Mouse (Mus musculus): ENCODE results near the gene L3mbtl3. TPM values are rescaled to one million over a fixed set of nuclear protein-coding genes. Genes with fewer than 3 reads are reported as not detected.

L3mbtl3 gene
- polyA plus RNA-seq, 1 experiment: 4.0 TPM

- Histone ChIP-seq H3K4me2 (ENCODE audit: low read depth) (no peak overlapping the region), H3ac (ENCODE audit: control insufficient read depth, insufficient read length) (no peak overlapping the region), H3K36me3 (ENCODE audit: control insufficient read depth, insufficient read depth) (no peaks in the 10 kb centered on the region), H3K4me3 (no peak overlapping the region), H3K27me3 (ENCODE audit: control insufficient read depth, insufficient read depth, insufficient read length) (no peaks in the 10 kb centered on the region), H3K79me2 (ENCODE audit: control insufficient read depth, insufficient read depth) (no peaks in the 10 kb centered on the region)
- no peak for TF ChIP-seq SRF (IDR thresholded peaks at IDR 0.05; ENCODE audit: control insufficient read depth, insufficient read length, low read depth)
Observed at GRCm38 (mm10) chr10:26322344-26323051, 53.3 kb downstream of the L3mbtl3 start.

- no peaks in the 10 kb centered on the region for H3K36me3 ChIP-seq (ENCODE audit: control insufficient read depth, insufficient read depth)
- H3ac ChIP-seq (ENCODE audit: control insufficient read depth, insufficient read length): no peak overlapping the region
- no peak overlapping the region for H3K4me3 ChIP-seq
- H3K79me2 ChIP-seq (ENCODE audit: control insufficient read depth, insufficient read depth): no peaks in the 10 kb centered on the region
- no peak for TF ChIP-seq POLR2A (IDR thresholded peaks at IDR 0.05; ENCODE audit: insufficient read length, low read depth)
- no peak for TF ChIP-seq CEBPB (IDR thresholded peaks at IDR 0.05; ENCODE audit: insufficient read depth, poor library complexity, severe bottlenecking)
- TF ChIP-seq MAX (IDR thresholded peaks at IDR 0.05; ENCODE audit: low read depth): no peak
- no peak for TF ChIP-seq MYOD1 (IDR thresholded peaks at IDR 0.05; ENCODE audit: control insufficient read depth in 1 of 3, insufficient read length in 2 of 3, low read depth in 2 of 3)
- TF ChIP-seq REST (IDR thresholded peaks at IDR 0.05; ENCODE audit: insufficient read depth, insufficient read length): no peak
- no peak for TF ChIP-seq E2F4 (IDR thresholded peaks at IDR 0.05; ENCODE audit: insufficient read depth)
- TF ChIP-seq POLR2AphosphoS2 (IDR thresholded peaks at IDR 0.05; ENCODE audit: insufficient read length, low read depth): no peak
- no peak for TF ChIP-seq USF1 (IDR thresholded peaks at IDR 0.05; ENCODE audit: low read depth)
- TF ChIP-seq TCF3 (IDR thresholded peaks at IDR 0.05; ENCODE audit: insufficient read length, low read depth): no peak
- TF ChIP-seq MYOG (IDR thresholded peaks at IDR 0.05; ENCODE audit: control insufficient read depth in 1 of 3, insufficient read depth in 1 of 3, insufficient read length in 2 of 3, low read depth in 2 of 3): no peak
- no peak for TF ChIP-seq SRF (IDR thresholded peaks at IDR 0.05; ENCODE audit: control insufficient read depth, insufficient read length, low read depth)
- no peak for TF ChIP-seq TCF12 (IDR thresholded peaks at IDR 0.05; ENCODE audit: insufficient read depth, poor library complexity, severe bottlenecking)
- H3K4me2 ChIP-seq (ENCODE audit: low read depth): no peak overlapping the region
- H3K27me3 ChIP-seq (ENCODE audit: control insufficient read depth, insufficient read depth, insufficient read length): no peaks in the 10 kb centered on the region
Observed at GRCm38 (mm10) chr10:26320679-26321078, 55.1 kb downstream of the L3mbtl3 start.

GRCm38 (mm10) chr10:26314327-26314726 is 61.4 kb downstream of the L3mbtl3 start:
- no peaks in the 10 kb centered on the region for H3K36me3 ChIP-seq (ENCODE audit: control insufficient read depth, insufficient read depth)
- no peaks in the 10 kb centered on the region for H3K27me3 ChIP-seq (ENCODE audit: control insufficient read depth, insufficient read depth, insufficient read length)
- H3K4me3 ChIP-seq: no peak overlapping the region
- H3K4me2 ChIP-seq (ENCODE audit: low read depth): no peak overlapping the region
- TF ChIP-seq MYOD1 (IDR thresholded peaks at IDR 0.05; ENCODE audit: control insufficient read depth in 1 of 3, insufficient read length in 2 of 3, low read depth in 2 of 3): no peak
- no peak for TF ChIP-seq TCF3 (IDR thresholded peaks at IDR 0.05; ENCODE audit: insufficient read length, low read depth)
- no peak for TF ChIP-seq MYOG (IDR thresholded peaks at IDR 0.05; ENCODE audit: control insufficient read depth in 1 of 3, insufficient read depth in 1 of 3, insufficient read length in 2 of 3, low read depth in 2 of 3)
- no peak for TF ChIP-seq MAX (IDR thresholded peaks at IDR 0.05; ENCODE audit: low read depth)
- TF ChIP-seq CEBPB (IDR thresholded peaks at IDR 0.05; ENCODE audit: insufficient read depth, poor library complexity, severe bottlenecking): no peak
- no peak for TF ChIP-seq POLR2AphosphoS2 (IDR thresholded peaks at IDR 0.05; ENCODE audit: insufficient read length, low read depth)
- no peak for TF ChIP-seq POLR2A (IDR thresholded peaks at IDR 0.05; ENCODE audit: insufficient read length, low read depth)
- no peak overlapping the region for H3ac ChIP-seq (ENCODE audit: control insufficient read depth, insufficient read length)
- H3K79me2 ChIP-seq (ENCODE audit: control insufficient read depth, insufficient read depth): no peaks in the 10 kb centered on the region

- no peaks in the 10 kb centered on the region for H3K79me2 ChIP-seq (ENCODE audit: control insufficient read depth, insufficient read depth)
- H3K4me3 ChIP-seq: no peak overlapping the region
- H3K4me2 ChIP-seq (ENCODE audit: low read depth): no peak overlapping the region
- no peak overlapping the region for H3ac ChIP-seq (ENCODE audit: control insufficient read depth, insufficient read length)
- no peaks in the 10 kb centered on the region for H3K27me3 ChIP-seq (ENCODE audit: control insufficient read depth, insufficient read depth, insufficient read length)
- TF ChIP-seq E2F4 (IDR thresholded peaks at IDR 0.05; ENCODE audit: insufficient read depth): no peak
- no peak for TF ChIP-seq POLR2AphosphoS2 (IDR thresholded peaks at IDR 0.05; ENCODE audit: insufficient read length, low read depth)
- no peak for TF ChIP-seq MYOG (IDR thresholded peaks at IDR 0.05; ENCODE audit: control insufficient read depth in 1 of 3, insufficient read depth in 1 of 3, insufficient read length in 2 of 3, low read depth in 2 of 3)
- TF ChIP-seq POLR2A (IDR thresholded peaks at IDR 0.05; ENCODE audit: insufficient read length, low read depth): no peak
- H3K36me3 ChIP-seq (ENCODE audit: control insufficient read depth, insufficient read depth): peaks cover 6% of the 10 kb centered on the region
Observed at GRCm38 (mm10) chr10:26303485-26303884, 72.3 kb downstream of the L3mbtl3 start.

- TF ChIP-seq MYOG (IDR thresholded peaks at IDR 0.05; ENCODE audit: control insufficient read depth in 1 of 3, insufficient read depth in 1 of 3, insufficient read length in 2 of 3, low read depth in 2 of 3): no peak
- no peak for TF ChIP-seq TCF3 (IDR thresholded peaks at IDR 0.05; ENCODE audit: insufficient read length, low read depth)
- TF ChIP-seq POLR2A (IDR thresholded peaks at IDR 0.05; ENCODE audit: insufficient read length, low read depth): no peak
- Histone ChIP-seq H3K4me2 (ENCODE audit: low read depth) (no peak overlapping the region), H3K4me3 (no peak overlapping the region), H3ac (ENCODE audit: control insufficient read depth, insufficient read length) (no peak overlapping the region), H3K79me2 (ENCODE audit: control insufficient read depth, insufficient read depth) (no peaks in the 10 kb centered on the region), H3K27me3 (ENCODE audit: control insufficient read depth, insufficient read depth, insufficient read length) (no peaks in the 10 kb centered on the region), H3K36me3 (ENCODE audit: control insufficient read depth, insufficient read depth) (peaks cover 6% of the 10 kb centered on the region)
Observed at GRCm38 (mm10) chr10:26302336-26302735, 73.4 kb downstream of the L3mbtl3 start.

Data from myocyte (in vitro differentiated cells).